Mouse (Mus musculus) activated CD4-positive, CD25-positive, alpha-beta regulatory T cell, adult 9 weeks (primary cell): Measurements from ENCODE around the gene 9630041A04Rik. TPM values are rescaled to one million over a fixed set of nuclear protein-coding genes. Genes with fewer than 3 reads are reported as not detected.

Source experiments
- polyA plus RNA-seq: library from polyadenylated mRNA; unstranded; fragments of 100-300 nt; shearing (Covaris generic); gene quantifications from one replicate; pipeline ENCODE4 v1.2.1, GENCODE M21; 2017

9630041A04Rik gene
- polyA plus RNA-seq, result not detected

GRCm38 (mm10) chr9:101861596-101862471 lies at the start of gene 9630041A04Rik:
Gene 9630041A04Rik, plus strand, starts transcription at chr9:101861841.

